Mouse (Mus musculus): ENCODE data around the gene Mst1. TPM values are rescaled to one million over a fixed set of nuclear protein-coding genes. Genes with fewer than 3 reads are reported as not detected.

The Mst1 gene
- total RNA-seq (2023; ENCODE audit: inconsistent age) = 0.24 to 0.61 TPM in 2 of 4 replicates, not detected in the others

DNA sequence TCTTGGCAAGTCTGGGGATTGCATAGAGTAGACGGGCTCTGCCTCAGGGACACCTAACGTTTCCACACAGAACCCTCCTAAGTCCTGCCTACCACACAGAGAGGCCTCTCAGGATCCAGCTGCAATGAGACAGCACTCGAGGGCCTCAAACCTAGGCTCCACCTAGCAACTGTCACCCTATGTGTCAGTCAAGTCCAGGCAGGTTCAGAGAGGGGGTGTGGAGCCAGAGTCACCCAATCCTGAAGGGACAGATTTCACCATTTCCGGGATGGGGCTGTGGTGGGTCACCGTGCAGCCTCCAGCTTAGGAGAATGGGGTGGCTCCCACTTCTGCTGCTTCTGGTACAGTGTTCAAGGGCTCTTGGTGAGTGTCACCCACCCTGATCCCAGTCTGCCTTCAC is at the start of gene Mst1:
Mst1 (plus strand) TSS at position 269 of the 400 bp plus-strand sequence.

DNA sequence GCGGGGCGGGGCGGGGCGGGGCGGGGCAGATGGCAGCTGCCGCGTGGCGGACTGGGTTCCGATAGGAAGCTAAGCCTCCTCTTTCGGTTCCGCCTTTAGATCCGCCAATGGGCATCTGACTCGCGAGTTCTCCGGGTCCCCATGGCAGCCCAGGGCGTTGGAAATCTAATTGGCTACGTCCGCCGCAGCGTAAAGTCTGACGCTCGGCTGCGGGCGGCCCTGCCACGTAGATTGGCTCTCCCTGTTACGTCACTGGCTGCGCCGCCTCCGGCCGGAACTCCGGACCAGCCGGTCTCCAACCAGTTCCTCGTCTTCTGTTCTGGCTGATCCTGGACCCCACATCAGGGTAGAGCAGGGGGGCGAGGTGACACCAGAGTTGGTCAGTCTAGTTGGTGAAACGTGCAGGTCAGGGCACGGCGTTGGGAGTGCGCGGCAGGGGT is 31.2 kb upstream of the Mst1 start, which contains the start of gene Gmppb:
Gmppb (plus strand) TSS at position 227 of the 440 bp plus-strand sequence.

DNA sequence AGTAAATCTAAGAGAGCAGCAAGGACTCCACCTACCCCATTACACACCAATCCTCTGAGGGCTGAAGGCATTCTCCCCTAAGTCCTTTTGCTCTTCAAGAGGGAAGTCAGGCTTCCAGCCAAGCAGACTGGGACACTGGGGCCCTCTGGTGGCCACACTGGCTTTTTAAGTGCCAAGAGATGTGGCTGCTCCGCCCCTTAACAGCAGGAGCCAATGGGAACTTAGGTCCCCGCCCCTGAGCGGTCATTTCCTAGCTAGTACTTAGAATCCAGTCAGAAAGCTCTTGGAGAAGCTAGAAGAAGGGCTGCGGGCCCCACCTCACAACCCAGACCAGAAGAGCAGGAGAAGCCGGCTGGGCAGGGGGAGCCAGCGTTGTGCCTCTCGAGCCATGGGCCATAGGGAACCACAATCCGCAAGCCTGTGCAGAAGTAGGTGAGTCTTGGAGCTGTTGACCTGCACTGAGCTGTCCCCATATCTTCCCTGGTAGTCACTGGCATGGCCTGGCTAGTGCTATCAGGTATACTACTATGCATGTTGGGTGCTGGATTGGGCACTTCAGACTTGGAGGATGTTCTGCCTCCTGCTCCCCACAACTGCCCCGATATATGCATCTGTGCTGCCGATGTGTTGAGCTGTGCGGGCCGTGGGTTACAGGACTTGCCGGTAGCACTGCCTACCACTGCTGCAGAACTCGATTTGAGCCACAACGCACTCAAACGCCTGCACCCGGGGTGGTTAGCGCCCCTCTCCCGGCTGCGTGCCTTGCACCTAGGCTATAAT is 27.2 kb upstream of the Mst1 start, which contains the start of gene Amigo3:
Amigo3 (plus strand) TSS at position 275 of the 780 bp plus-strand sequence.

DNA sequence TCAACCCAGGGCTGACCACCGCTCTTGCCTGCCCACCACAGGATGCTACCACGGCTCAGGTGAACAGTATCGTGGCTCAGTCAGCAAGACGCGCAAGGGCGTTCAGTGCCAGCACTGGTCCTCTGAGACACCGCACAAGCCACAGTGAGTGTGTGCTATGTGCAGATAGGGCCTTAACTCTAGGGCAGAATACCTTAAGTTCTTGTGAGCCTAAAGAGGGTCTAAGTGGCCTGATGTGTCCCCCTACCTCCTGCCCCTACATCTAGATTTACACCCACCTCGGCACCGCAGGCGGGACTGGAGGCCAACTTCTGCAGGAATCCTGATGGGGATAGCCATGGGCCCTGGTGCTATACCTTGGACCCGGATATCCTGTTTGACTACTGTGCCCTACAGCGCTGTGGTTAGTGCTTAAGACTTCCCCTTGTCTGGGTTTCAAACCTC is 2.8 kb downstream of the Mst1 start, which contains the start of gene Rnf123:
Rnf123 (minus strand) TSS at position 359 of the 444 bp plus-strand sequence.

DNA sequence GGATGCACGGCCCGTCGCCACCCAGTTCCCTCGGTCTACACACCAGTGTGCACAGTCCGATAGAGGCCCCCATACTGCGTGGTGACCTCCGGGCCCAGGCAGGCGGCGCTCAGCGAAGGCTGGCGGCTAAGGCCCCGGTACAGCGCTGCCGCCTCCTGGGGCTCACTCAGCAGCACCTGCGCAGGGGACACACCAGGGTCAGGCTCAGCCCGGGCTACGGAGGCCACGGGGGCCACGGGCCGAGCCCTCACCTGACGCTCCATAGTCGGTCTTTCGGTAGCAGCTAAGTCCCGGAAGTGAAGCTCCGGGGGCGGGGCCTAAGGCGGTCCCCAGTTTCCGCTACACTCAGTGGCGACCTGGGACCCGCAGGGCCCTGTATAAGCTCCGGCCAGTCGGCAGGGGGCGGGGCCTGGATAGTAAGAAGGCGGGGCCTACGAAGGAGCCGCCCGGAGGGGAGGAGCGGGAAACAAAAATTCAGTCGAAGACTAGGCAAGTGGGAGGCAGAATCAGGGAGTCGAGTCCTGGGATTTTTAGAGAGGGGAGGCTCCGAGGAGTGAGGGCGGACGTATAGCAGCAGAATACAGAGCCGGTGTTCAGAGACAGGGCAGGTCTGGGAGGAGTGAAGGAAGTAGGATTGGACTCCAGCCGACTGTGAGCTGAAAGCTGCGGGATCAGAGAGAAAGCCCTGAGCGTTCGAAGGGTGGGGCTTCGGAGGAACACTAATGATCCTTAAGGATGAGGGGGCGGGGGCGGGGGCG is 14.1 kb downstream of the Mst1 start, which contains the start of gene Apeh:
Apeh (minus strand) TSS at position 423 of the 758 bp plus-strand sequence.

Other genes starting within 250 kb of the Mst1 start
- 105 to 119 TPM (median 118 TPM) in 4 replicates for gene Rbm6, start 207.2 kb upstream of the Mst1 start, total RNA-seq (2023; ENCODE audit: inconsistent age)
- 13.3 to 16.8 TPM (median 15.5 TPM) in 4 replicates for gene Mon1a, start 192.3 kb upstream of the Mst1 start, total RNA-seq (2023; ENCODE audit: inconsistent age)
- 0.09 to 0.67 TPM (median 0.62 TPM) in 4 replicates for gene Mst1r, start 173.6 kb upstream of the Mst1 start, total RNA-seq (2023; ENCODE audit: inconsistent age)
- gene Actl11, start 152.0 kb upstream of the Mst1 start, total RNA-seq (2023; ENCODE audit: inconsistent age) = not detected in 4 replicates
- gene Camkv, start 144.8 kb upstream of the Mst1 start, total RNA-seq (2023; ENCODE audit: inconsistent age) = not detected in 4 replicates
- 5.7 to 9.6 TPM (median 7.8 TPM) in 4 replicates for gene Traip, start 130.3 kb upstream of the Mst1 start, total RNA-seq (2023; ENCODE audit: inconsistent age)
- gene Uba7, start 104.9 kb upstream of the Mst1 start, total RNA-seq (2023; ENCODE audit: inconsistent age) = 177 to 208 TPM (median 186 TPM) in 4 replicates
- 0.39 to 0.66 TPM in 2 of 4 replicates, not detected in the others for gene Gm20661, start 97.4 kb upstream of the Mst1 start, total RNA-seq (2023; ENCODE audit: inconsistent age)
- 1.1 to 3.4 TPM (median 2.3 TPM) in 4 replicates for gene Inka1, start 94.6 kb upstream of the Mst1 start, total RNA-seq (2023; ENCODE audit: inconsistent age)
- gene Cdhr4, start 87.9 kb upstream of the Mst1 start, total RNA-seq (2023; ENCODE audit: inconsistent age) = 0.61 TPM in 1 of 4 replicates, not detected in the others
- 1.6 to 4.2 TPM in 2 of 4 replicates, not detected in the others for gene Gm20662, start 84.1 kb upstream of the Mst1 start, total RNA-seq (2023; ENCODE audit: inconsistent age)
- gene Ip6k1, start 77.9 kb upstream of the Mst1 start, total RNA-seq (2023; ENCODE audit: inconsistent age) = 120 to 135 TPM (median 126 TPM) in 4 replicates
- 40.8 to 50.5 TPM (median 49.4 TPM) in 4 replicates for gene Gmppb, start 31.2 kb upstream of the Mst1 start, total RNA-seq (2023; ENCODE audit: inconsistent age)
- 12.8 to 17.4 TPM (median 16.1 TPM) in 4 replicates for gene Amigo3, start 27.3 kb upstream of the Mst1 start, total RNA-seq (2023; ENCODE audit: inconsistent age)
- gene Rnf123, start 2.9 kb downstream of the Mst1 start, total RNA-seq (2023; ENCODE audit: inconsistent age) = 221 to 235 TPM (median 235 TPM) in 4 replicates
- 132 to 156 TPM (median 150 TPM) in 4 replicates for gene Apeh, start 14.2 kb downstream of the Mst1 start, total RNA-seq (2023; ENCODE audit: inconsistent age)
- gene Bsn, start 109.9 kb downstream of the Mst1 start, total RNA-seq (2023; ENCODE audit: inconsistent age) = 0.13 to 0.32 TPM (median 0.20 TPM) in 4 replicates
- 21.2 to 24.3 TPM (median 22.8 TPM) in 4 replicates for gene Dag1, start 183.5 kb downstream of the Mst1 start, total RNA-seq (2023; ENCODE audit: inconsistent age)
- 6.8 to 8.9 TPM (median 8.2 TPM) in 4 replicates for gene Nicn1, start 210.0 kb downstream of the Mst1 start, total RNA-seq (2023; ENCODE audit: inconsistent age)
- gene Amt, start 216.4 kb downstream of the Mst1 start, total RNA-seq (2023; ENCODE audit: inconsistent age) = 1.9 to 3.7 TPM (median 3.2 TPM) in 4 replicates
- gene Rhoa, start 225.7 kb downstream of the Mst1 start, total RNA-seq (2023; ENCODE audit: inconsistent age) = 469 to 484 TPM (median 479 TPM) in 4 replicates
- 9.0 to 13.3 TPM (median 11.3 TPM) in 4 replicates for gene Tcta, start 225.7 kb downstream of the Mst1 start, total RNA-seq (2023; ENCODE audit: inconsistent age)